Mouse (Mus musculus) heart, embryonic 16.5 days (tissue): Measurements from ENCODE around the gene Abhd4. TPM values are rescaled to one million over a fixed set of nuclear protein-coding genes. Genes with fewer than 3 reads are reported as not detected.

ENCODE experiments used
- ATAC-seq: fragments of 200-750 bp; cut with Nextera tagmentation; replicated peaks from 2 replicates; pipeline ENCODE4 v1.8.0; 2017; ENCODE audit warnings: moderate number of reproducible peaks; ENCODE audit not compliant: insufficient read depth, low FRiP score; ENCODE audit errors: extremely low read depth
- H3K27ac ChIP-seq: fragments of 300-500 bp; sonication (generic); 2 replicates; pipeline ENCODE4 v1.5.1; 2014; ENCODE audit warnings: mild to moderate bottlenecking, low read length, control low read depth, moderate library complexity
- H3K27me3 ChIP-seq: fragments of 300-500 bp; sonication (generic); 2 replicates; pipeline ENCODE4 v1.6.1; 2014; ENCODE audit warnings: low read length, mixed read lengths; ENCODE audit not compliant: control insufficient read depth, insufficient read depth
- H3K36me3 ChIP-seq: fragments of 300-500 bp; sonication (generic); 2 replicates; pipeline ENCODE4 v1.6.1; 2014; ENCODE audit not compliant: control insufficient read depth, insufficient read depth
- H3K4me1 ChIP-seq: fragments of 300-500 bp; sonication (generic); 2 replicates; pipeline ENCODE4 v1.6.1; 2014; ENCODE audit warnings: low read length, mixed read lengths; ENCODE audit not compliant: control insufficient read depth, insufficient read depth
- H3K4me2 ChIP-seq: fragments of 300-500 bp; sonication (generic); 2 replicates; pipeline ENCODE4 v1.6.1; 2014; ENCODE audit warnings: low read depth, mild to moderate bottlenecking, control low read depth, low read length
- H3K4me3 ChIP-seq: fragments of 300-500 bp; sonication (generic); 2 replicates; pipeline ENCODE4 v1.5.1; 2014; ENCODE audit warnings: mild to moderate bottlenecking, control low read depth, low read length
- H3K9ac ChIP-seq: fragments of 300-500 bp; sonication (generic); 2 replicates; pipeline ENCODE4 v1.6.1; 2014; ENCODE audit warnings: low read length, control low read depth
- H3K9me3 ChIP-seq: fragments of 300-500 bp; sonication (generic); replicated peaks from 2 replicates; pipeline ENCODE4 v1.6.1; 2016; ENCODE audit warnings: low read length; ENCODE audit not compliant: control insufficient read depth
- WGBS: fragments of 180-500 bp; shearing (Covaris S2); extraction: QIAGEN DNeasy Blood & Tissue Kit; methylation state at CpG from one replicate; pipeline ENCODE4 v1.1.7; 2014; 5-methylcytosine and 5-hydroxymethylcytosine counted together
- polyA plus RNA-seq: library from polyadenylated mRNA; unstranded; fragments of >200 nt; fragmentation: Nextera tagmentation; extraction: Ambion mirVana; gene quantifications from 2 replicates; pipeline ENCODE4 v1.2.1, GENCODE M21; 2015

Abhd4 gene
- polyA plus RNA-seq, 1 experiment from 2014 or later = 115 TPM

DNA sequence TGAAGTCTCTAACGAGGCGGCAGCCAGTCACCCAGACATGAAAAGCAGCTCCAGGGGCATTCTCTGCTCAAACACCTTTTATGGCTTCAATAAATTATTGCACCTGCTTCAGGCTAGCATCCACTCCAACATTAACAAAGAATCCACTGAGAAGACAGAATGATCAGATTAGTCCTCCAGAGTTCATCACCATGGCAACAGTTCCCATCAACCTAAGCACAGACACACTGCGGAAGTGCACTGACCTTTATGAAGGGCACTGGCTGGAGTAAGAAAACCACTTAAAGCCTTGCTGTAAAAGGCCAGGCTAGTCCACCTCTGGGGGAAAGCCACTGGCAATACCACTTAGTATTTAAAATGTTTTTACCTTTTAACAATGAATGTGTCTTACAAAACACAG, 9.8 kb upstream of the Abhd4 start:
- Histone ChIP-seq H3K9me3 (0 out of 2 replicates have a peak, but pooled peaks cover 4% of the 10 kb centered on the region), H3K27ac (peak overlapping the region; percentile 63), H3K9ac (no peak overlapping the region), H3K36me3 (peaks cover 23% of the 10 kb centered on the region), H3K4me3 (no peak overlapping the region), H3K4me2 (no peak overlapping the region), H3K27me3 (no peaks in the 10 kb centered on the region), H3K4me1 (peaks cover 6% of the 10 kb centered on the region)
- WGBS = 43% methylated on average over 3 of the region's 3 CpGs
- ATAC-seq = no peak

DNA sequence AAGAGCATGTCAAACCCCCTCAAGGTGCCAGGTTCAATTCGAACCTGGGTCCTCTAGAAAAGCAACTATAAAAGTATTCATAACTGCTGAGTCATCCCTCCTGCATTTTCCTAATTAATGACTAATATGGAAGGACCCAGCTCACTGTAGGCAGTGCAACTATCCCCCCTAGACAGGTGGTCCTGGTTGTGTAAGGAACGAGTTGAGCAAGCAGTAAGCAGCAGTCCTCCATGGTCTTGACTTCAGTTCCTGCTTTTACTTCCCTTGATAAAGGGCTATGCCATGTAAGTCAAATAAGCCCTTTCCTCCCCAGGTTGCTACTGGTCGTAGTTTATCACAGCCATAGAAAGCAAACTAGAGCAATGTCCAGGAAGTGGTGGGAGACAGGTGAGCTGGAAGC, 7.8 kb upstream of the Abhd4 start:
- peaks cover 19% of the 10 kb centered on the region for H3K36me3 ChIP-seq
- H3K9ac ChIP-seq = no peak overlapping the region
- peaks cover 13% of the 10 kb centered on the region for H3K4me1 ChIP-seq
- no peak overlapping the region for H3K27ac ChIP-seq
- H3K4me3 ChIP-seq = no peak overlapping the region
- WGBS = 85% methylated on average over 3 of the region's 3 CpGs
- no peak for ATAC-seq
- H3K27me3 ChIP-seq = no peaks in the 10 kb centered on the region
- H3K9me3 ChIP-seq = 0 out of 2 replicates have a peak, but pooled peaks cover 4% of the 10 kb centered on the region
- no peak overlapping the region for H3K4me2 ChIP-seq

DNA sequence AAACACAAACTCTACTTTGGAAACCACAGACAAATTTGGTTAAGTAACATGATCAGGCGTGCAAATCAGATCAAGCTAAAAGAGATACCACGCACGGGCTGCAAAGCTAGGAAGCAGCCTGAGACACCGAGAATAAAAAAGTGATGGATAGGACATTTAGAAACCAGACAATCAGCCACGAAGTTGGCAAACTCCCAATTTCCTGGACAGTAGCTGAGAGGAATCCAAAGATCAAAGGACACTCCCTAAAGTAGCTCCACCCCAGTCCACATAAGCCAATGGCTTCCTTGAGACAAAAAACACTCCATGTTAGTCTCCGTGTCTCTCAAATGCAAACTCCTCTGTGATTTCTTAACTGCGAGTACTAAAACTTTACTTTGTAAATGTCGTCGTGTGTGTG, 4.7 kb upstream of the Abhd4 start:
- peaks cover 4% of the 10 kb centered on the region; the same call in 1 of the 2 replicates for H3K36me3 ChIP-seq
- H3K4me2 ChIP-seq = no peak overlapping the region
- no peak overlapping the region for H3K9ac ChIP-seq
- no peak overlapping the region for H3K27ac ChIP-seq
- H3K9me3 ChIP-seq = no peaks in the 10 kb centered on the region
- no peaks in the 10 kb centered on the region for H3K27me3 ChIP-seq
- ATAC-seq = no peak
- H3K4me3 ChIP-seq = no peak overlapping the region
- 58% methylated on average over 9 of the region's 9 CpGs for WGBS
- peaks cover 24% of the 10 kb centered on the region for H3K4me1 ChIP-seq

DNA sequence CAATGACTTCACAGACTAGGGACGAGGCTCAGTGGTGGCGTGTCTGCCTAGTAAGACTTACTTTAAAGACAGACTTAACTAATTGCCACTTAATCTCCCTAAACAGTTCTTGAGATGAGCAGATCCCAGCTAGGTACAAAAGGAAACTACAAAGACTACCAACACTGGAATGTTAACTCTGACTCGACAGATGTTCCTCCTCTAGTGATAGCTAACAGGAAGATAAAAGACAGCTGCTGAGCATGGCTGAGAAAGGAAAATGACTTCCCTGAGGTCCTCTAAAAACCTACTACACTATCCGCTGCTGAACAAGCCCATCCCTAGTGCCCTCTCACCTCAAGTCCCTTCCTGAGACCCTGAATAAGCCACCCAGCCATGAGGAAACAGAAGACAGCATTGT, 3.9 kb upstream of the Abhd4 start:
- no peak overlapping the region for H3K9ac ChIP-seq
- no peaks in the 10 kb centered on the region for H3K27me3 ChIP-seq
- H3K4me3 ChIP-seq = no peak overlapping the region
- no peak overlapping the region for H3K4me2 ChIP-seq
- peaks cover 32% of the 10 kb centered on the region for H3K4me1 ChIP-seq
- H3K36me3 ChIP-seq = peaks cover 4% of the 10 kb centered on the region; the same call in 1 of the 2 replicates
- no peaks in the 10 kb centered on the region for H3K9me3 ChIP-seq
- 48% methylated on average over 4 of the region's 4 CpGs for WGBS
- ATAC-seq = no peak
- H3K27ac ChIP-seq = no peak overlapping the region

DNA sequence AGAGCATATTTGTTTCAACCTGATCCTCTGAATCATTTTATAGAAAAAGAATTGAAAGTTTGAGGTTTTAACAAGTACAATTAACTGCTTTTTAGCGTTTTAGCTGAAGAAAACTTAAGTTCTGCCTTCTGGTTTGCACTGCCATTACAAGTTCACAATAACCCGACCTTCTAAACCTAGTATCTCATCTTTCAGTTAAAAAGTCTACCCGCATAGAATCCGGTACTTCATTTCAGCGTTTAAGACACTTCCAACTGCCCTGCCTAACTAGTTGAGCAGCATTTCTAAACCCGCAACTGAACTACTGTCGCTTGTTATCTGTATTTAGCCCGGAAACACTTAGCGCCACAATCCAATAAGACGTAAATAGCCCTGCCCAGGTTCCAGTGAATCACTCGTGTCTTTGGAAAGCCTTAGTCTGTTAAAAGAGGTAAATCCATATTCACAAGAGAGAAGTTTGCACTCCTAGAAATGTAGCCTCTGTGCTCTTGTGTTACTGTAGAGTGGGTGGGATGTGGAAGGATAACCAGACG, 748 bp downstream of the Abhd4 start:
- H3K4me3 ChIP-seq = peak overlapping the region; percentile 72
- H3K9me3 ChIP-seq = no peaks in the 10 kb centered on the region
- WGBS = 40% methylated on average over 12 of the region's 12 CpGs
- H3K4me2 ChIP-seq = peak overlapping the region; percentile 76
- H3K27me3 ChIP-seq = no peaks in the 10 kb centered on the region
- H3K9ac ChIP-seq = peak overlapping the region; percentile 82
- H3K36me3 ChIP-seq = no peaks in the 10 kb centered on the region
- peaks cover 32% of the 10 kb centered on the region for H3K4me1 ChIP-seq
- no peak for ATAC-seq
- peak overlapping the region; percentile 95; the same call in 1 of the 2 replicates for H3K27ac ChIP-seq

DNA sequence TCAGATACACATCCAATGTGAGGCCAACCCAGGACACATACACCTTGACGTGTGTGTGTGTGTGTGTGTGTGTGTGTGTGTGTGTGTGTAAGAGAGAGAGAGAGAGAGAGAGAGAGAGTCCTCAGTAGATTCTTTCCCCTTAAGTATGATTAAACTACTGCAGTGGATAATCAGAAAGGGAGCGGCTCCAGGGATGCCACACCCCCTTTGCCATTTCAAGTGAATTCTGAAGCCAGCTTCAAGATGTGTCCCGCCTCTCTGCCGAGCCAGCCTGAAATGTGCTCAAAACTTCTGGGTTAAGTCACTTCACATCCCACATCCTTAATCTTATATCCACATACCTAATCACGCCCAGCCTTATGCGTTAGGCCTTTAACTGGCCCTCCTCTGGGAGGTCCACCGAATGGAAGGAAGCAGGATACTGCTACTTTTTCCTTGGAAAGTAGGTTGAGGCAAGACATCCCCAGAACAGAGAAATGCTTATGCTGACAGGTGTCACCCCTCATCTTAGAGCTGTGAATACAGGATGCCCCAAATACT, 4.2 kb downstream of the Abhd4 start:
- Histone ChIP-seq H3K9me3 (no peaks in the 10 kb centered on the region), H3K36me3 (peaks cover 9% of the 10 kb centered on the region), H3K9ac (no peak overlapping the region), H3K4me3 (no peak overlapping the region), H3K4me1 (peaks cover 26% of the 10 kb centered on the region), H3K4me2 (no peak overlapping the region; the same call in 1 of the 2 replicates), H3K27ac (no peak overlapping the region), H3K27me3 (no peaks in the 10 kb centered on the region)
- WGBS = 59% methylated on average over 7 of the region's 7 CpGs
- ATAC-seq = no peak

DNA sequence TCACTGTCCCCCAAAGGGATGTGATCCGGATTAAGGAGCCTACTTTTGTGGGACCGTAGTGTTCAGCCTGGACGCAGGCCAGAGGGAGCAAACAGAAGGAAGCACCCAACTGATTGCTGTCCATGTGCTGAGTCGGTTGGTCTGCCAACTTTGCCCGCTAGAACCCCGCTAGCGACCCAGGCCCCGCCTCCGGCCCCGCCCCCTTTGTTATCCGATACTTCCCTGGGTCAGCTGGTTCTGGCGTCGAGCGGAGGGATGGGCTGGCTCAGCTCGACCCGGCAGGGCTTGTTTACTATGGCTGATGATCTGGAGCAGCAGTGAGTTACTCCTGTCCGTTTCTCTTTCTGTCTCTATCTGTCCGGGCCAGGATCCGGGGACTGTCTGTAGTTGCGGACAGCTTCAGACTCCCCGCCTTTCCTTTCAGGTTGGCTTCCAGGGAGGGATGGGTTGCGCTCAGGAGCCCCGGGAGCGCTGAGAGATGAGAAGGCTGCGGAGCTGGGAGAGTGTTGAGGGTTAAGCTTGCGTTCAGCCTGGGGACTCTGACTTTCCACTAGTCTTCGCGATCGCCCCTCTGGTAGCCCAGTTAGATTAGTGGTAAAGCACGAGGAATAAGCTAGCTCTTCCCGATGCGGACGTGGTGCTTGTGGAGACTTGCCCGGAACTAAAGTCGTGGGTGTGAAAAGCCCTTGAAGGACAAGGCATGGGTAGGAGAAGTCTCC, 5.2 kb downstream of the Abhd4 start:
- peak; percentile 94 for ATAC-seq
- peak overlapping the region; percentile 87 for H3K9ac ChIP-seq
- WGBS = under 1% methylated on average over 35 of the region's 35 CpGs

DNA sequence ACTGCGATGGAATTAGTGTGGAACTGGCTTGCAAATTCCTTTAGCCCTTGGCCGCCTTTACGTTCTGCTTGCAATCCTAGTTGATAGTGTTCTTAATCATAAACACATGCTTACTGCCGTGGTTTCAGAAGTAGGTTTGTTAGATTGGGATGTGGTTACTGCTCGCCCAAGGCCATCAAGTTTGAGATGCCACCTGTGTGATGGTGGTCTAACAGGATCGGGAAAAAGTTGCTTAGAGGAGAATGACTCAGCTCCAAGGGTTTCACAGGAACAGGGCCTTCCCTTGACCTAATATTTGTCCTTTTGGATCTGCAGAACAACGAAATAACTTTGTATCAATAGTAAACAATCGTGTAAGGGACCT, 5.7 kb downstream of the Abhd4 start:
- Histone ChIP-seq H3K36me3 (peaks cover 21% of the 10 kb centered on the region), H3K27me3 (no peaks in the 10 kb centered on the region), H3K9ac (peak overlapping the region; percentile 87), H3K4me2 (peak overlapping the region; percentile 65), H3K4me3 (peak overlapping the region; percentile 82), H3K9me3 (no peaks in the 10 kb centered on the region), H3K27ac (peak overlapping the region; percentile 86), H3K4me1 (peaks cover 30% of the 10 kb centered on the region)
- 19% methylated on average over 8 of the region's 8 CpGs for WGBS
- ATAC-seq = no peak

More for the DNA sequence above, 5.2 kb downstream of the Abhd4 start:
- Histone ChIP-seq H3K27me3 (no peaks in the 10 kb centered on the region), H3K4me1 (peaks cover 28% of the 10 kb centered on the region), H3K9me3 (no peaks in the 10 kb centered on the region), H3K4me2 (peak overlapping the region; percentile 65), H3K36me3 (peaks cover 16% of the 10 kb centered on the region), H3K27ac (peak overlapping the region; percentile 86), H3K4me3 (peak overlapping the region; percentile 82)

DNA sequence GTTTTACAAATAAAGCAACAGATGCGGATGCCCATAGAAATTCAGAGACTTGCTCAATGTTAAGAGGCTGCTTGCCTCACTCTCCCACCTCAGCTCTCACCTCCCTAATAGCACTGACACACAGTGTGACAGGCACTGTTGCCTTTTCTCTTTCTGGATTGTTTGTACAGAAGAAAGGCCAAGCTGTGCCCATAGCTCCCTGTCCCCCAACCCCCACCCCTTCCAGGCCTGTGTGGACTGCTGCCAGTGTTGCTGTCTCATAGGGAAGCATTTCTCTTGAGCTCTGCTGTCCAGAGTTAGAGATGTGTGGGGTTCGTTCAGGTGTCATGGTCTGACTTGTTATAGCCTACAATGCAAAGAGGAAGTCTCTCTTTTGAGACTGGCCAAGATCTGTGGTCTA, 6.2 kb downstream of the Abhd4 start:
- Histone ChIP-seq H3K4me3 (peak overlapping the region; percentile 82), H3K4me1 (peaks cover 25% of the 10 kb centered on the region), H3K4me2 (peak overlapping the region; percentile 65), H3K36me3 (peaks cover 21% of the 10 kb centered on the region), H3K9me3 (no peaks in the 10 kb centered on the region), H3K27ac (peak overlapping the region; percentile 86; the same call in 1 of the 2 replicates), H3K27me3 (no peaks in the 10 kb centered on the region), H3K9ac (peak overlapping the region; percentile 87)
- WGBS = 56% methylated on average over 2 of the region's 2 CpGs
- ATAC-seq = no peak
